Mouse (Mus musculus): ENCODE data around the gene Shmt2. TPM values are rescaled to one million over a fixed set of nuclear protein-coding genes. Genes with fewer than 3 reads are reported as not detected.

Shmt2 gene
- polyA plus RNA-seq, 1 experiment from 2014 or later, result 38.9 TPM

GRCm38 (mm10) chr10:127499516-127499915, 22.7 kb downstream of the Shmt2 start:
- H3K4me3 ChIP-seq (ENCODE audit: low read depth, low read length), result no peak overlapping the region
- no peak overlapping the region for H3K4me2 ChIP-seq (replicated peaks; ENCODE audit: low read depth)
- no peaks in the 10 kb centered on the region for H3K9me3 ChIP-seq (ENCODE audit: control insufficient read depth, low read length)
- WGBS, result 83% methylated on average over 5 of the region's 5 CpGs
- DNase-seq (ENCODE audit: low spot score), result no peak
- no peak overlapping the region for H3K9ac ChIP-seq (ENCODE audit: low read length)
- no peaks in the 10 kb centered on the region for H3K4me1 ChIP-seq (replicated peaks; ENCODE audit: control insufficient read depth, insufficient read depth)
- H3K36me3 ChIP-seq (ENCODE audit: control insufficient read depth, insufficient read depth, low read length), result peaks cover 28% of the 10 kb centered on the region
- no peaks in the 10 kb centered on the region for H3K27me3 ChIP-seq (ENCODE audit: control insufficient read depth, insufficient read depth, low read length)
- no peak for ATAC-seq (ENCODE audit: low FRiP score, low TSS enrichment)
- TF ChIP-seq EP300 (optimal IDR thresholded peaks at IDR 0.05) (no peak), CTCF (IDR thresholded peaks at IDR 0.05; ENCODE audit: low read depth) (no peak)
- no peak overlapping the region for H3K27ac ChIP-seq (replicated peaks)

GRCm38 (mm10) chr10:127496156-127496555, 26.1 kb downstream of the Shmt2 start:
- no peak overlapping the region for H3K4me3 ChIP-seq (ENCODE audit: low read depth, low read length)
- no peaks in the 10 kb centered on the region for H3K4me1 ChIP-seq (replicated peaks; ENCODE audit: control insufficient read depth, insufficient read depth)
- H3K9me3 ChIP-seq (ENCODE audit: control insufficient read depth, low read length), result no peaks in the 10 kb centered on the region
- peaks cover 40% of the 10 kb centered on the region for H3K36me3 ChIP-seq (ENCODE audit: control insufficient read depth, insufficient read depth, low read length)
- H3K9ac ChIP-seq (ENCODE audit: low read length), result no peak overlapping the region
- ATAC-seq (ENCODE audit: low FRiP score, low TSS enrichment) (no peak), DNase-seq (ENCODE audit: low spot score) (no peak)
- no peaks in the 10 kb centered on the region for H3K27me3 ChIP-seq (ENCODE audit: control insufficient read depth, insufficient read depth, low read length)
- WGBS, result 94% methylated on average over 3 of the region's 3 CpGs
- no peak overlapping the region for H3K4me2 ChIP-seq (replicated peaks; ENCODE audit: low read depth)
- no peak for TF ChIP-seq CTCF (IDR thresholded peaks at IDR 0.05; ENCODE audit: low read depth)
- no peak for TF ChIP-seq EP300 (optimal IDR thresholded peaks at IDR 0.05)
- no peak overlapping the region for H3K27ac ChIP-seq (replicated peaks)

- H3K4me1 ChIP-seq (replicated peaks; ENCODE audit: control insufficient read depth, insufficient read depth), result no peaks in the 10 kb centered on the region
- TF ChIP-seq CTCF (IDR thresholded peaks at IDR 0.05; ENCODE audit: low read depth) (no peak), EP300 (optimal IDR thresholded peaks at IDR 0.05) (no peak)
- ATAC-seq (ENCODE audit: low FRiP score, low TSS enrichment), result no peak
- H3K9ac ChIP-seq (ENCODE audit: low read length), result no peak overlapping the region
- H3K9me3 ChIP-seq (ENCODE audit: control insufficient read depth, low read length), result no peaks in the 10 kb centered on the region
- WGBS, result 77% methylated on average over 3 of the region's 3 CpGs
- no peaks in the 10 kb centered on the region for H3K27me3 ChIP-seq (ENCODE audit: control insufficient read depth, insufficient read depth, low read length)
- H3K36me3 ChIP-seq (ENCODE audit: control insufficient read depth, insufficient read depth, low read length), result peaks cover 41% of the 10 kb centered on the region
- no peak for DNase-seq (ENCODE audit: low spot score)
- H3K27ac ChIP-seq (replicated peaks), result no peak overlapping the region
- no peak overlapping the region for H3K4me2 ChIP-seq (replicated peaks; ENCODE audit: low read depth)
- H3K4me3 ChIP-seq (ENCODE audit: low read depth, low read length), result no peak overlapping the region
These were observed 30.1 kb downstream of the Shmt2 start for GRCm38 (mm10) chr10:127492118-127492517.

- Histone ChIP-seq H3K4me1 (replicated peaks; ENCODE audit: control insufficient read depth, insufficient read depth) (no peaks in the 10 kb centered on the region), H3K27ac (replicated peaks) (no peak overlapping the region), H3K9me3 (ENCODE audit: control insufficient read depth, low read length) (no peaks in the 10 kb centered on the region), H3K9ac (ENCODE audit: low read length) (no peak overlapping the region), H3K27me3 (ENCODE audit: control insufficient read depth, insufficient read depth, low read length) (no peaks in the 10 kb centered on the region), H3K4me3 (ENCODE audit: low read depth, low read length) (no peak overlapping the region), H3K36me3 (ENCODE audit: control insufficient read depth, insufficient read depth, low read length) (peaks cover 38% of the 10 kb centered on the region), H3K4me2 (replicated peaks; ENCODE audit: low read depth) (no peak overlapping the region)
- 80% methylated on average over 8 of the region's 8 CpGs for WGBS
- no peak for TF ChIP-seq EP300 (optimal IDR thresholded peaks at IDR 0.05)
- no peak for TF ChIP-seq CTCF (IDR thresholded peaks at IDR 0.05; ENCODE audit: low read depth)
- DNase-seq (ENCODE audit: low spot score) (no peak), ATAC-seq (ENCODE audit: low FRiP score, low TSS enrichment) (no peak)
These were observed 31.1 kb downstream of the Shmt2 start for GRCm38 (mm10) chr10:127491128-127491512.

DNA sequence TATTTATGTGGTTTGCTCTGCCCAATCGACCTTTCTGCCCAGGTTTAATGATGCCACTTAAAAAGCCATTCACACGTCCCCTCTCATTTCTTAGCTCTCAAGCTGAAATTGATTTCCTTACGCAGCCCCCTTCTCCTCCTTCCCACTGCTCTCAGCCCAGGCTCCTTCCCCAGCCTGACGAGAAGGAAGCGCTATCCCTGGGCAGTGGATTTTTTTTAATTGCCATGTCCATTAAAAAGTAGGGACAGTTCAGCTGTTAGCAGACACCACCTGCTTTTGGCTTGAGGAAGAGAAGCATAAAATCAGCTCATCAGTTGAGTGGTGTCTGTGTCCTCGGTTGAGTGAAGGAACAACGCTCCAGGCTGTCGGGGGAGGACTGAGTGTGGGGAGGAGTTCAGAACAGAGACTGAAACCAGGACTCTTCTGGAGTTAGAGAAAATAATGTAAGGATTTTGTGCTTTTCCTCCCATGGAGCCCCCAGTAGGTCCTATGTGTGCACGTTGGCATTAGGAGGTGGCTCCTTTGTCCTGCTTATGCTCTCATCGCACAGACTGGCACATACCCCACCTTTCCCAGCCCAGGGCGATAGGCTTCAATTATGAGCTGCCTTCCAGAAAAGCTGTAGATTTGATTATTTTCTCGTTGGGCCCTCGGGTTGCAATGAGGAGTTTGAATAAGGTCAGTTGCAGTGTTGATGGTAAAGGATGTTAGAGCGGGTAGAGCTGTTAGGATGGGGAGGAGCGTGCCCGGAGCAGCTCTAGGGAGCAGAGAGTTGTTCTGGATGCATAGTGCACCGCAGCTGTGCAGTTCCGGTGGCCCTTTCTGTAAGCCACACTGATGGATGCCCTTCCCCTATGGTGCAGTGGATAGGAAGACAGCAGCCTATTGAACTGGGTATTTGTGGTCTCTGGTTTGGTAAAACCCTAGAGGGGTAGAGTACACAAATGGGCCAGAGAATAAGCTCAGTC, 31.8 kb downstream of the Shmt2 start:
- DNase-seq (ENCODE audit: low spot score), result no peak
- ATAC-seq (ENCODE audit: low FRiP score, low TSS enrichment), result no peak
- Histone ChIP-seq H3K36me3 (ENCODE audit: control insufficient read depth, insufficient read depth, low read length) (peaks cover 38% of the 10 kb centered on the region), H3K9me3 (ENCODE audit: control insufficient read depth, low read length) (no peaks in the 10 kb centered on the region), H3K4me2 (replicated peaks; ENCODE audit: low read depth) (no peak overlapping the region), H3K27ac (replicated peaks) (no peak overlapping the region), H3K4me1 (replicated peaks; ENCODE audit: control insufficient read depth, insufficient read depth) (no peaks in the 10 kb centered on the region), H3K4me3 (ENCODE audit: low read depth, low read length) (no peak overlapping the region), H3K27me3 (ENCODE audit: control insufficient read depth, insufficient read depth, low read length) (no peaks in the 10 kb centered on the region), H3K9ac (ENCODE audit: low read length) (no peak overlapping the region)
- no peak for TF ChIP-seq CTCF (IDR thresholded peaks at IDR 0.05; ENCODE audit: low read depth)
- no peak for TF ChIP-seq EP300 (optimal IDR thresholded peaks at IDR 0.05)
- 86% methylated on average over 18 of the region's 18 CpGs for WGBS

GRCm38 (mm10) chr10:127488856-127489255, 33.4 kb downstream of the Shmt2 start:
- Histone ChIP-seq H3K27ac (replicated peaks) (no peak overlapping the region), H3K27me3 (ENCODE audit: control insufficient read depth, insufficient read depth, low read length) (no peaks in the 10 kb centered on the region), H3K4me3 (ENCODE audit: low read depth, low read length) (no peak overlapping the region), H3K9ac (ENCODE audit: low read length) (no peak overlapping the region), H3K9me3 (ENCODE audit: control insufficient read depth, low read length) (no peaks in the 10 kb centered on the region), H3K4me2 (replicated peaks; ENCODE audit: low read depth) (no peak overlapping the region), H3K36me3 (ENCODE audit: control insufficient read depth, insufficient read depth, low read length) (peaks cover 33% of the 10 kb centered on the region), H3K4me1 (replicated peaks; ENCODE audit: control insufficient read depth, insufficient read depth) (no peaks in the 10 kb centered on the region)
- ATAC-seq (ENCODE audit: low FRiP score, low TSS enrichment) (no peak), DNase-seq (ENCODE audit: low spot score) (no peak)
- 80% methylated on average over 7 of the region's 7 CpGs for WGBS
- TF ChIP-seq EP300 (optimal IDR thresholded peaks at IDR 0.05) (no peak), CTCF (IDR thresholded peaks at IDR 0.05; ENCODE audit: low read depth) (no peak)

Data from stomach, postnatal 0 days (tissue).